Mouse (Mus musculus): ENCODE results near the gene Cenpl.

The Cenpl gene

DNA sequence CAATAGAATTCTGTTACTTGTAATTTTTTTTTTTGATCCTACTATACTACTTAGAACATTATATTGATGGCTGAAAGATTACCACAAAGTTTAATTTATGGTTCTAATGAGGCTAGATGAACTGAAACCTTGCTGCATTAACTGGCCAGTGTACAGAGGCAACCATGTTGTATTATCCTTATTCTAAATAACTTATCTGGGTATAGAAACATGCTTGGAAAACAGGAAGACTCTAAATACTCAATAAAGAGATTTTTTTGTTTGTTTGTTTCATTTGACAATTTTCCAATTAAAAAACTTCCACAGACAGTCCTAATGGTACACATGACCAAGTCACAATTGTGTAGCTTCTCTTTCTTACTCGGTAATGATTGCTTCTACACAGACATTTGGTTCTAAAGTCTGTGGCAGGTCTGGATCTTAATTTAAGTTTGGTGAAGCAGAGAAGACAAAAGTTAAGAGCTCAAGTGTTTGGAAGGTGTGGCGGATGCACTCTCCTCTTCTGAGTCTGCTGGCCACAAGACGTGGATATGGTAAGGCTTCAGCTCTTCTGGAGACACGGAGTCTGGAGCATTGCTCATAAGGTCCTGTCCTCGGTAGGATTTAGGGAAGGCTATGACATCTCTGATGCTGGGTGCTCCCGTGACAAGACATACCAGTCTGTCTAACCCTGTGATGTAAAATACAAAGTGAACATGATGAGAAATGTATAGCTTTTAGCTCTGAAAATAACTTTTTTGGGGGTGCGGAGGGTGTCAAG, 29.1 kb upstream of the Cenpl start:
- no peak for DNase-seq (ENCODE audit: low spot score in 2 of 2)

DNA sequence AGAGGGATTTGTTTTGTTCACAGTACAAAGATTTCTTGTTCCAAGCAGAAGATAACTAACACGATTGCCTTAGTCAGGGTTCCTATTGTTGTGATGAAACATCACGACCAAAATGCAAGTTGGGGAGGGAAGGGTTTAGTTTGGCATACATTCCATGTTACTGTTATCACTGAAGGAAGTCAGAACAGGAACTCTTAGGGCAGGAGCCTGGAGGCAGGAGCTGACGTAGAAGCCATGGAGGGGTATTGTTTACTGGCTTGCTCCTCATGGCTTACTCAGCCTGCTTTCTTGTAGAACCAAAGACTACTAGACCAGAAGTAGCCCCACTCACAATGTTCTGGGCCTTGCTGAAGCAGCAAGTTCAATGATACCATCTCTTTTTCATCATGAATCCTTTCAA, 23.5 kb upstream of the Cenpl start:
- DNase-seq (ENCODE audit: low spot score in 2 of 2), result no peak

DNA sequence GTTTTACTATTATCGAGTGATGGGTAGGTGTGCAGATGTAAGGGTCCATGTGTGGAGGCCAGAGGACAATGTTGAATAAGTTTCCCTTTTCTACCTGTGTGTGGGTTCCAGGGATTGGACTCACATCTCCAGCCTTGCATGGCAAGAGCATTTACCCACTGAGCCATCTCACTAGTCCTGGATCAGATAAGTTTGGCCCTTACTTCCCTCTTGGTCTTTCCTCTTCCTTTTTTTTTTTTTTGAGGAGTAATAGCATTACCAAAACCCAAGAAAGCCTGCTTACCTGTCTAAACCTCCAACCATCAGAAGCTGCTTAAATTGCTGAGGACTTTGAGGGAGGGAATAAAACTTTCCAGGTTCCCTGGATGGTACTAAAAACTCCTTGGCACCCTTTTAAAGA, 13.3 kb upstream of the Cenpl start:
- DNase-seq (ENCODE audit: low spot score in 2 of 2), result no peak

DNA sequence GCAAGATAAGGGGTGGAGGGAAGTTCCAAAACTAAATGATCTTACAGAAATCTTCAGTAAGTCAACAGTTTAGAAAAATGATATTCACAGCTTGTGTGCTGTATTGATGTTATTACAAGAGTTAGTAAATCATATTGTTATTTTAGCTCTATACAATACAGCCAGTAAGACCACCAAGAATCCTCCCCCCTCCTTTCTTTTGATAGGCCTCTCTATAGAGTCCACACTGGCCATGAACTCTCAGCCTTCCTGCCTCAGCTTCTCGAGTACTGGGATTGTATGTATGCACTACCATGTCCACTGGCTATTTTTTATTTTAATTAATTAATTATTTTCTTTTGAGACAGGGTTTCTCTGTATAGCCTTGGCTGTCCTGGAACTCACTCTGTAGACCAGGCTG, 7.2 kb upstream of the Cenpl start:
- no peak for DNase-seq (ENCODE audit: low spot score in 2 of 2)

DNA sequence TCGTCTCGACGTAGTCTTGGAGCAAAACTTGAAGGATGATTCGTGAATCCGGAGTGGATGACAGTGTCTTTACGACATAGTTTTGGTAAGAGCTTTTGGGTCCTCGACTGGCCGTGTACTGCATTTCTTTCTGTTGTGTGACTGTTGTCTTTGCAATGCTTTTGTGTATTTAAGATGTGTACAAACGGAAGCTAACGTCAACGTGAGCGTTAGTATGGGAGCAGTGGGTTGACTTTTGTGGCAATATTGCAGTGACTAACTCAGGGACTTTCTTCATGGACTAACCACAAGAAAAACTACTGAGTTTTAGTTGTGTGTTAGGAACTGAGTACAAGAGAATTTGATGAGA, 733 bp downstream of the Cenpl start:
- no peak for DNase-seq (ENCODE audit: low spot score in 2 of 2)

DNA sequence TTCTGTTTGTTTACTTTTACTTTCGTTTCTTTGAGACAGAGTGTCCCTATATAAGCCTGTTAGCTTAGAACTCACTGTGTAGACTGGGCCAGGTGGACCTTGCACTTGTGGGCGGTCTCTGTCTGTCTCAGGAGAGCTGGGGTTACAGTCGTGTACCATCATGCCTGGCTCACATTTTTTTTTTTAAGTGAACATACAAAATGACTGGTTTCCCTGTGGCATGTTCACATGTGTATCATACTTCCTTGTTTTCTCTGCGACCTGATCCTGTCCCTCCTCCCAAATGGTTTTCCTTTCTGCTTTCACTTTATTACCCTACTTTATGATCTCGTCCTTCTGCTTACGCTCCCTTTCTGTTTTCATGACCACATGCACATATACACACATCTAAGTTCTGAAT, 5.7 kb downstream of the Cenpl start:
- DNase-seq (ENCODE audit: low spot score in 2 of 2), result no peak

DNA sequence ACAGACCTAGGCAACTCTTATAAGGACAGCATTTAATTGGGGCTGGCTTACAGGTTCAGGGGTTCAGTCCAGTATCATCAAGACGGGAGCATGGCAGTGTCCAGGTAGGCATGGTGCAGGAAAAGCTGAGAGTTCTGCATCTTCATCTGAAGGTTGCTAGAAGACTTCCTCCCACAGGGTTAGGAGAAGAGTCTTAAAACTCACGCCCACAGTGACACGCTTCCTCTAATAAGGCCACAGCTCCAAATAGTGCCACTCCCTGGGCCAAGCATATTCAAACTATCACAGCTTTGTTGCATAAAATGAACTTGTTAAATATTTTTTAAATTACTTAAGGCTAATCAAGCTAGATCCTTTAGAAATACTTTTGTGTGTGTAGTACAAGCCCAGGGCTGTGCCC, 6.7 kb downstream of the Cenpl start:
- no peak for DNase-seq (ENCODE audit: low spot score in 2 of 2)

DNA sequence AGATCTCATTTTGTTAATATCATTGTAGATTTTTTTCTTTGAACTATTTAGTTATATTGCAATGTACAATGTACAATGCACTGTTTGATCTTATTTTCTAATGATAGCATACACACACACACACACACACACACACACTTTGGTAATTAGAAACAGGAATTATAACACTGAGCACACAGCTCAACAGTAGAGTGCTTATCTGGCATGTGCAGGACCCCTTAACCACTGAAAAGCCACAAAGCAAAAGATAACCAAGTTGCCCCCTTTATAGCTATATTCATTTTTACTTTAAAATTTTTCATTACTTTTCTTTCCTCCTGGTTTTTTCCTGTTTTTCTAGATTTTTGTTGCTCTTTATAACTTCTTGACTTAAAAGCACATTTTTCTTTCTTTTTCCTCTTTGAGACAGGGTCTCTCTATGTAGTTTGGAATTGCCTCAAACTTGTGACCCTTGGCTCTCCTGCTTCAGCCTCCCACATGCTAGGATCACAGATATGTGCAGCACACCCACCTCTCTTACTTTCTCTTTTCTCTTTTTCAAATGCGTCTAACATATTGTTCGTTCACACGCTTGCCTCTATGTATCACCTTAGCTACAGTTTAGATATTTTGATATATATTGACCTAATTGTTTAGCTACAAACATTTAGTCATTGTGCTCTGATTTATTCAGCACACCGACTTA, 29.4 kb downstream of the Cenpl start:
- DNase-seq (ENCODE audit: low spot score in 2 of 2), result no peak

DNA sequence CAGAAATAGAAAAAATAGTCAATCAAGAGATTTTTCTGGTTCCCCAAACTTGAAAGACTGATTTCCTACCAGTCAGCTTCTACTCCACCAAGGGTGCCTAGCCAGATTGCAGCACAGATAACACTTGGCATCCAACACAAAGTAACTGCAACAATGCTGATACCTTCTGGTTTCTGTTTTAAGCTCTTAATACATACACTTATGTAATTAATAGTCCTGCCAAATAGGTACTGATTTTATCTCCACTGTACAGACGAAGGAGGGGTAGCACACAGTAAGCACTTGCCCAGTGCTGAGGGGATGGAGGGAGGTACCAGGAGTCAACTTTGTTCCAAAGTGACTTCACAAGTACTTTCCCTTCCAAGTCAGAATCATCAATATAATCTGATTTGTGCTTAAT, 33.3 kb downstream of the Cenpl start:
- DNase-seq (ENCODE audit: low spot score in 2 of 2), result no peak

DNA sequence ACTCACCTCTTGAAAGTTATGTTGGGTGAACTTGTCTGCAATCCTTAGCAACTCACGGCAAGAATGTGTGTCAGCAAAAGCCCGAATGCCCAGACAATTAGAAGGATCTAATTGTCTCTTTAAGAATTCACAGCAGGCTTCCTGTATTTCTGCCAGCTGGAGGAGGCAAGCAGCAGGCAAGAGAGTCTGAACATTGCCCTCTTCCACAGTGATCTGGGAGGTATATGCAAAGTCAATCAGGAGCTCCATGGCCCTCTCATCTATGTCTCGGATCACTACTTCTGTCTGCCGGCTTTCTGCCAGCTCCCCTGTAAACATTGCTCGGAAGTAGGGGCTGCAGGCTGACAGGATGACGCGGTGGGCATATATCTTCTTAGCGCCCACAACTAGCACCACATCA, 38.7 kb downstream of the Cenpl start:
- DNase-seq (ENCODE audit: low spot score in 2 of 2), result no peak

DNA sequence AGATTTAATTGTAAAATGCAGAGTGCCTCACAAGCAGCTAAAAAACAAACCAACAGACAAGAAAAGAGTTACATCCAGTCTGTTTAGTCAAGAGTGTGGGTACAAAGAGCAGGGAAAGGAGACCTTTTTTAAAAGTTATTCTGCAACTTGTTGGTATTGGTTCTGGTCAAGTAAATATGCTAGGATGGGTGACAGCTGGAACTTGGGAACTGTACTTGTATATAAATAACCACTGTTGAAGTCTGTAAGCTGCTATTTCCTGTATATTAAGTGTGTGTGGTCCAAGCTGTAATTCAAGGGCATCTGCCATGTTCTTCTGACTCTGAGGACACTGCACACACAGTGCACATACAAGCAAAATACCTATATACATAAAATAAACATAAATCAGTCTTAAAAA, 44.1 kb downstream of the Cenpl start:
- no peak for DNase-seq (ENCODE audit: low spot score in 2 of 2)

DNA sequence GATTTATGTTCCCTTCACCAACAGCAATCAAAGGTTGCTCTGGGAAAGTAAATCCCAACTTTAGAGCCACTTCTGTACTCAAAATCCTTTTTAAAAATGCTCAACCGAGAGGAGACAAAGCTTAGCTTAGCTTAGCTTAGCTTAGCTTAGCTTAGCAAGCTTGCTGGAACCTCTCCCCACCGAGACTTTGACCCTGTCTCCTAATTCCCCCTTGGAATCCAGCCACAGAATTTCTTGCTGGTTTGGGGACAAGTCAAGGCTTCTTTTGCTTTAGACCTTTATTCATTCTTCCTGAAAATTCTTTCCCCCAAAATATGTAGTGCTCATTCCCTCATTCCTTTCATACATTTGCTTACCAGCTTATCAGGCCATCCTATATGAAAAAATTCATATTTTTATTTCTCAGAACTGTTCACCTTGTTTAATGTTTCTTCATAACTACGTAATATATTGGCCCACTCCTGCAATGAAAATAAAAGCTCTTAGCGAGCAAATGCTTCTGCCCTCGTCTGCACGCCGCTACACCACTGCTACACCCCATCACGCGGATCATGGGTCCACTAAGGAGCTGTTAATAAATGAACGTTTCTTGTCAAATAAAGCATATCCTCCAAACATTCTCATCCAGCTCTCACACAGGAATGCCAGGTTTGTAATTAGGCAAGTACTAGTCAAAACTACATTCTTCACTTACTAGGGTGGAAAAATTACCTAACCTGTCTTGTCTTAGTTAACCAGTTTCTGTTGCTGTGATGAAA, 52.3 kb downstream of the Cenpl start:
- DNase-seq (ENCODE audit: low spot score in 2 of 2), result no peak

DNA sequence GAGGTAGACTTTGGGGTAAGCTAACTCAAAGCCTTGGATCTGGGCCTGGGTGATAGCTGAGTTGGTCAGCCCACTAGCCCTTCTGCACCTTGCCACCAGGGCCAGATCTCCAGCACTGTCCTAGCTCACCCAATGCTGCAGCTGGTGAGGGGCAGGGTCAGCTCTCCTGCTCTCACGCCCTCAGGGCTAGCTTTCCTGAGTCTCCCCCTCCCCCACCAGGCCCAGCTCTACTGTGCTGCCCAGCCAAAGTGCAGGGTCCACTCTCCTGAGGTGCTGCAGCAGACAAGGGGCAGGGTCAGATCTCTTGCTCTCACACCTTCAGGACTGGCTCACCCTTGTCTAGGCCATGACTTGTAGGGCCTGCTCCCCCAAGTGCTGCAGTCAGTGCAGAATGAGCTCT, 55.9 kb downstream of the Cenpl start:
- no peak for DNase-seq (ENCODE audit: low spot score in 2 of 2)

DNA sequence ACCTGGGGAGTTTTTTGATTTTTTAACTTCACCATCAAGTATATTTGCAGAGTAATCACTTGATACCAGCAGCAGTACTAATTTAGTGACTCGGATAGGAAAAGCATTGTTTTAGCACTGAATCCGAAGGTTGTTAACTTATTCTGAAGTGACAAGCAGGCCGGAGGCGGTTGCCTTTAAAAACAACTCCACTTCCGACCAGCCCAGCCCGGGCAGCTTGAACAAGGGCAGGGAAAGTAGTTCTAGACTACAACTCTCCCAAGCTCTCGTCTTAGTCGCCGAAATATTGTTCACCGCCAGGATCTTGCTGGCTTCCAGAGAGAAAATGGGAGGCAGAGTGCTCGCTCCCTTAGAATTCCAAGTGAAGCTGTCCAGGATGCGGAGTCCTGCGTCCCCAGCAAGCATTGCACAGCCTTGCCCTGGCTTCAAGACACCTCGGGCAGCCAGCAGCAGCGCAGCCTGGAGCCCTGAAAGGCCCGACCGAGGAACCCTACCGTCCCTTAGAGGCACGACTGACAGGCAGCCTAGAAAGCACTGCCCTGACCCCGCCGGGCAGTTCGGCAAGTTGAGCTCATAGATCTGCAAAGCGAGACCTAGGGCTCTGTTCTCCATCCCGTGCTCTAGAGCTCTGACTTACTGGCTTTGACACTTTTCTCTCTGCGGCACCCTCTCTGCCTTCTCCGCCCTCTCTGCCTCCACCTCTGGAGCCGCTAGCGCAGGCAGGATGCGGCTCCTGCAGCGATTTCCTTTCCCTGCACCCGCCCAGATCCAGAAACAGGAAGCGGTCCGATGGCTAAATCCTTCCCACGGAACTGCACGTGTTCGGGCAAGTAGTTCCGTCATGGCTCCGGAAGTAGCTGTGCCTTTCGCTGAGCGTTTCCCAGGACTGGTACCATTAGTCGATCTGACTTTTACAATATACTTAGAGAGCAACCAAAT, 60.5 kb downstream of the Cenpl start, which contains the start of gene Klhl20:
Klhl20 (minus strand) TSS at position 786 of the 939 bp plus-strand sequence.
- peak; percentile 83 to 92 for DNase-seq (ENCODE audit: low spot score in 2 of 2)

All from frontal cortex, postnatal 10 days (tissue).